11 mouse cellular contexts compared by ENCODE assay signal in genomic region chr6:48178360-48179120, GRCm38 (mm10).
DNase-seq lines count a peak whose midpoint lies in the region; ATAC-seq lines count a peak whose summit lies in the region.
"Had no signal": no experiment of that assay in that cellular context is flagged by ENCODE, and none has a peak within 500 bp of the region (broad histone marks: within the 10 kb centered on the region; RNA-seq: fewer than 3 reads in every experiment).

No protein-coding gene starts in this region.

- 0 out of 2 replicates have a peak, but pooled peaks have one; percentile 16 for ATAC-seq in frontal cortex, adult (ENCODE audit: low TSS enrichment)
- peak; percentile 68 for ATAC-seq in hindbrain, embryonic 13.5 days (ENCODE audit: low FRiP score)

- no peak for DNase-seq in frontal cortex, postnatal 10 days (ENCODE audit: low spot score in 2 of 2)
- DNase-seq in cerebellum, postnatal 25 days: peak; percentile 27 to 47
- peak; percentile 18 for DNase-seq in neural tube, embryonic 10.5 days (ENCODE audit: extremely low spot score, low spot score)
- no peak for DNase-seq in adrenal gland, postnatal 10 days
- DNase-seq in gastrocnemius, postnatal 25 days: no peak
- no peak for DNase-seq in kidney, adult 8-10 months

- 54% methylated on average over 3 of the region's 3 CpGs for WGBS in hindbrain, embryonic 13.5 days

- no peak overlapping the region for H3K4me3 ChIP-seq in hindbrain, embryonic 13.5 days
- H3K4me3 ChIP-seq: embryonic facial prominence, embryonic 13.5 days; megakaryocyte, embryonic 14.5 days had no signal

- 0 out of 2 replicates have a peak overlapping the region, but pooled peaks have one; percentile 25 for H3K9ac ChIP-seq in hindbrain, embryonic 13.5 days
- H3K9ac ChIP-seq: embryonic facial prominence, embryonic 13.5 days; liver, embryonic 14.5 days had no signal

- H3K4me2 ChIP-seq in hindbrain, embryonic 13.5 days: no peak overlapping the region
- H3K4me2 ChIP-seq: embryonic facial prominence, embryonic 13.5 days had no signal

- no peak overlapping the region for H3K27ac ChIP-seq in hindbrain, embryonic 13.5 days
- H3K27ac ChIP-seq: embryonic facial prominence, embryonic 13.5 days; liver, embryonic 14.5 days had no signal

- H3K4me1 ChIP-seq in hindbrain, embryonic 13.5 days (replicated peaks): peaks cover 6% of the 10 kb centered on the region
- H3K4me1 ChIP-seq: embryonic facial prominence, embryonic 13.5 days; megakaryocyte, embryonic 14.5 days had no signal

- H3K27me3 ChIP-seq in hindbrain, embryonic 13.5 days: no peaks in the 10 kb centered on the region
- H3K27me3 ChIP-seq: embryonic facial prominence, embryonic 13.5 days had no signal

- no peaks in the 10 kb centered on the region for H3K36me3 ChIP-seq in hindbrain, embryonic 13.5 days
- H3K36me3 ChIP-seq: embryonic facial prominence, embryonic 13.5 days had no signal

- no peaks in the 10 kb centered on the region for H3K9me3 ChIP-seq in hindbrain, embryonic 13.5 days
- H3K9me3 ChIP-seq: embryonic facial prominence, embryonic 13.5 days had no signal

Comparison
In these comparisons a context has a peak if more than half of its experiments do, and no peak if none do; other contexts are left out.
1. DNase-seq: peak in cerebellum, postnatal 25 days (2 of 2) and neural tube, embryonic 10.5 days (single experiment); none in frontal cortex, postnatal 10 days (0 of 2), adrenal gland, postnatal 10 days (single experiment), gastrocnemius, postnatal 25 days (single experiment) and kidney, adult 8-10 months (0 of 2).